Mouse (Mus musculus) kidney, adult 8-10 months (tissue): ENCODE results near the gene Lsm7.

ENCODE experiments used
- DNase-seq, 2 experiments: peaks; one replicate each; pipeline ENCODE4 v3.0.0; 2022

Gene Lsm7

DNA sequence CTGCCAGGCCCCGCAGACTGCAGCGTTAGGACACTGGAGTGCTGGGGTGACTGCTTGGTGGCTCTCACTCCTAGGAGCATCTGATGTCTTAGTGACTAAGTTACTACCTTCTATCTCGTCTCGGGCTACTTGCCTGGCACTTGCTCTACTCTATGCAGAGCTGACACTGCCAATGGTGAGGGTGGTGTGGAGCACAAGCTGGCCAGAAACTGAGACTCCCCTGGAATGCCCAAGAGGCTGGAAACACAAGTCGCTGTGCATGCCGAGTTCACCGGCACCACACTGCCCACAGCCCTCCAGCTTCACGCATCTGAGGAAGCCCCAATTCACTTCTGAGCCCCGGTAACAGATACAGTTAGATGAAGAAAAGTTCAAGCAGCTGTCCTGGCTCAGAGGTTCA is 19.0 kb upstream of the Lsm7 start:
- DNase-seq = no peak

DNA sequence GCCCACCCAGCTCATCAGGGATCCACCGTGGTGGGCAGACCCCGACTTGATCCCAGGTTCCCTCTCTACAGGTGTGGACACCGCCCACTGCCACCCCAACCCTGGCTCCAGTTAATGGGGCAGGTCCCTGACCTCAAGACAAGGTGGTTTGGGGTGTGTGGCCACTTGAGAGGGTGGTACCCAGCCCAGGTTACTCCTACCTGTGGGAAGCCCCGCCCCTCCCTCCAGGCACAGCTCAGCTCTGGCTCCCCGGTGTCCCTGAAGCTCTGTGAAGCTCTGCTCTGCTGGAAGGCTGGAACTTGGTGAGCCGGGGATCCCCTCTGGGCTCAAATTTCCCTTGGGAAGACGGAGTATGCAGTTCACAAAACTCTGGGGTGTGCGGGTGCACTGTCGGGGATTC is 16.6 kb upstream of the Lsm7 start, which contains the start of gene Tmprss9:
Gene Tmprss9, plus strand, starts transcription at position 268 of the 400 bp plus-strand sequence.
- peak; percentile 17 to 25 for DNase-seq

DNA sequence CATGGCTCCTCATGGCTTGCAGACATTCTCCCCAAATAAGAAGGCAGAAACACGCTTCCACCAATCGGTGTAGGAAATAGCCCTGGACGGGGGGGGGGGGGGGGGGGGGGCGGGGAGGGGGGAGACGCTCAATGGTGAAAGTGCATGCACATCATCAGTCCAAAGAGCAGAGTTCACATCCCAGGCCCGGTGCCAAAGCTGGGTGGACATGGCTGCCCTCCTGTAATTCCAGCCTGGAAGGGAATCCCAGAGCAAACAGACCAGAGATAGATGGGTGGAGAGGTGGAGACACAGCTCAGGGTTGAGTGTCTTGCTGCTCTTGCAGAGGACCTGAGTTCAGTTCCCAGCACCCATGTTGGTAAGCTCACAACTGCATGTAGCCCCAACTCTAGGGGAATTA is 16.0 kb upstream of the Lsm7 start:
- DNase-seq = peak; percentile 84 to 90

DNA sequence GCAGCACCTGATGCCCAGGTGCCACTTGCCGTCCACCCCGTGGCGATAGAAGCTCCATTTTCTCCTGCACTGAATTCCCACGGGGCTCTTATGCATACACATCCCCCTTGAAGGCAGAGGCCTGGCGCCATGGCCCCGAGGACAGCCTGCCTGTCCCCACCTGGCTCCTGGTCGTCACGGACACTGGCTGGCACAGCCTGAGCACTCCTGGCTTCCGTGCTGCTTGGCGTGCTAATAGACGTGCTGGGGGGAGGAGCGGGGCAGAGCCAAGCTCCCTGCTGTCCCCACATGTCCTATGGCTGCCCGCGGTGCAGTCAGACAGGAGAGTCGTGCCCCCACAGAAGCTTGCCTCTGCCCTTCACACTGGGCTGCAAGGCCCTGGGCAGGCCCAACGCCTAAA is 9.4 kb upstream of the Lsm7 start:
- no peak for DNase-seq

DNA sequence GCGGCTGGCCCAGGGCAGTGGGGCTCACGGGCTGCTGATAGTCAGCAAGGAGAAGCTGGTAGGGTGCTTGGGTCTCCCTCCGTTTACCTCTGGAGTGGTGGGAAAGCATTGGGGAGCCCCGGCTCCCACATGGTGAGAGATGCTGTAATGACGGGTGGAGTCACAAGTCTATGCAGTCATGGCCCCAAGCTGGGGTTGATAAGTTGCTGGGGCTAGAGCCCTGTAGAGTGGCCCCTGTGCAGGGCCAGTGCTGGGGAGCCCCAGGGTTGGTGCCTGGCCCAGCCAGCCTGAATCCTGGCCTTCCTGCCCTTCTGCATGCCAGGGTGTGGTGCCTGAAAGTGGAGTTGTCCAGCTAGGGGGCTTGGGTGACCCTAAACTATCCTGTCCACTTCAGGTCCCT is 7.3 kb upstream of the Lsm7 start:
- no peak for DNase-seq

DNA sequence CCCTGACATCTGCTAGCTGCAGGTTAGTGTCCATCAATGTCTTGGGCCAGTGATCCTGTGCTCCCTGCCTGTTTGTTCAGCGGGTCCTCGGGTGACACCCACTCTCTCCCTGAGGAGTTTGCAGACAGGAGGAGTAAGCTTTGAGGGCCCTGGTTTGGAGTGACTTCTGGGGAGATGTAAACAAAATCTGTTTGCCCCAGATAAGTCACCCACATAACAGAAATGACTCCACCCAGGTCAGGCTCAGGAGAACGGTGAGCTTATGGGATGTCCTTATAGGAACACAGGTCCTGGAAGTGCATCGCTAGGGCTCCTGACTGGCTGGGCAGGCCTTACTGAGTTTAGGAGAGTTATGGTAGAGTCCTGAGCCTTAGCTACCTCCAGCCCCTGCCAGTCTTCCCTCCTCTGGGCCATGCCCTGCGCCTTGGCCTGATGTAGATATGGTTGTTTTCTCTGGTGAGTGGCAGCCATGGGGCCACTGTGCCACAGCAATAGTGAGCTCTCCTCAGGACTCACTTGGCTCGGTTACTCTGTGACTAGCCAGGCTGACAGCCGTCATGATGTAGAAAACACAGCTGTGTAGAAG is 3.4 kb upstream of the Lsm7 start:
- DNase-seq = no peak

DNA sequence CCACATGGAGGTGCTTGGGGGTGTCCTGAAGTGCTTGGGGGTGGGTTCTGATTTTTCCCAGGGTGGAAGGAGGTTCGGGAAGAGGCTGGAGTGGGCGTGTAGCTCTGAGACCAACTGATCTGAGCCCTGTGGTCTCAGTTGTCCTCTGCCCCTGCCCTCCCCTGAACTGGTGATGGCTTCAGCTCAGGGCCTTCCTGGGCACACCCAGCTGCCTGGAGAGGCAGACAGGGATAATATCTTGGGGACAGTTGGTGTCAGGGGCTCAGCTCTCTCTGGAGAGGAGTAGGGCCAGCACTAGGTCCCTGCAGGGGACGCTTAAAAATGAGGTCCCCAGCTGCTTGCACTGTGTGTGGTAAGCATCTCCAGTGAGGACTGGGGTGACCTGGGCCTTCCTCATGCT is 2.8 kb upstream of the Lsm7 start:
- no peak for DNase-seq

DNA sequence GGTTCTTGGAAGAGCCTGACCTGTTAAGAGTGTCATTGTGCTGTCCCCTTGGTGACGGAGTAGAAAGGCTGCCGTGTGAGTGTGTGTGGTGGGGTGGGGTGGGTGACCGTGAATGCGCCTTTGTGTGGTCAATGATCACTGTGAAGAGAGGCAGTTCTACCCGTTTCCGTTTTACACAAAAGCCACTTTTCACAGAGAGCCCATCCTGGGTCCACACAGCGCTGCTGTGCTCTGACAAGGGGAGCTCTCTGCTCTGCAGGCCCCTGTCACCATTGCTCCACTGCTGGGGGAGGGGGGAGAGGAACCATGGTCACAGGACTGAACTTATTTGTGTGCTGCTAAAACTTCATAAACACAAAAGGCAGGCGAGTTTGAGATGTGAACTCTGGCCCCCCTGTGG is 2.4 kb upstream of the Lsm7 start:
- DNase-seq = no peak

DNA sequence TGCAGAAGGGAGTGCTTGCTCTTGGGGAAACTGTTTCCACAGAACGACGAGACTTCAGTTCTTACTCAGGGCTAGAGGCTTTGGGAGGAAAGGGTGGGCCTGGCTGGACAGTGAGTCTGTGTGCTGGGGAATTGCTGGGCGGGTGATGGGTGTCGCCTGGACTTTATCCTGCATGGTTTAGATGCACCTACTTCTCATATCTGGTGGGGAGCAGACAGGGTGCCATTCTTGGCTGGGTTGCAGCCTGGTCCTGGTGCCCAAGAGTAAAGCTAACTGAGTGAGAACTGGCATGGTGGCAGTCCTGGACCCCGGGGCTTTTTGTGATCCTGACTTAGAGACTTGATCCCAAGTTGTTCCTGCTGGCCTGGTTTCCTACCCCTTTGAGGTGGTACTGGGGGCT is 1.9 kb upstream of the Lsm7 start:
- no peak for DNase-seq

DNA sequence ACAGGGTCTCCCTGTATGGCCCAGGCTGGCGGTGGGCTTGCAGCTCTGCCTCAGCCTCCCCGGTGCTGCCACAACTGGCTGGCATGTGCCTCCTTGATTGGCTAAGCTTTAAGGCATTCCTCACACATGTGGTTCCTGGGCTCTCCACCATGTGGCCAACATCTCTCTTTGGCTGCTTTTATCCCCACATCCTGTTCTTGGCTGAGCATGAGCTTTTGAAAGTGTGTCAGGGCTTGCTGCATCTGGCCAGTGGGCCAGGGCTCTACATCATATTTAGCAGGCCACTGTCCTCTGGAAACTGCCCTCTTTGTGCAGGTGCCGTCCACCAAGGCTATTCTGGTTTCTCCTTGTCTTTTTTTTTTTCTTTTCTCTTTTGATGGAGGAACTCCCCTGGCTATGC is 1.3 kb upstream of the Lsm7 start:
- DNase-seq = no peak

DNA sequence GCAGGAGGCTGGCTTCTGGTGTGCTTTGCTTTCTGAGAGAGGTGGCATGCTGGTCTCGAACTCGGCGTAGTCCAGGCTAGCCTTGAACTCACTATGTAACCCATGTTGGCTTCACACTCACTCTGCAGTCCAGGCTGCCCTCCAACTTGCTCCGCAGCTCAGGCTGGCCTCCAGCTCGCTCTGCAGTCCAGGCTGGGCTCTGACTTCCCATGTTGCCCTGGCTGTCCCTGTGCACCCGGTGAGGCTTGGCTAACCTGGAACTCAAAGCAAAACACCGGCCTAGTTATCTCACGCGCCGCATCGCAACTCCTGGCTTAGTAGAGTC is 702 bp upstream of the Lsm7 start:
- no peak for DNase-seq

DNA sequence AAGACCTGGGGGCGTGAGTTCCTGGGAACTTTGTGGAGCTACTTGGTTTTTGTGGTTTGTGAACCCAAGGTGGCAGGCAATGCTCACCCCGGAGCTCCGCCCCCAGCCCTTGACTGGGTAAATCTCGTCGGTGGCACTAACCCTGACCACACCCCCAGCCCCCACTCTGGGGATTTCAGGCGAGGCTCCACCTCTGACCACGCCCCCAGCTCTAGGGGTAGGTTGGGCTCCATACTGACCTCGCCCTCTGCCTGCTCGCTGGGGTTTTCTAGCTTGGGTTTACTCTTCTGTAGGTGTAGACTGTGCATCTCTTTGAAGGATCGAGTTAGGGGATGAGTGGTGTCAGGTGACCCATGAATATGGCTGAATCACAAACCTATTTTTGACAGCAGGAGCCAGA is 6.4 kb downstream of the Lsm7 start:
- peak; percentile 49 to 58 for DNase-seq

DNA sequence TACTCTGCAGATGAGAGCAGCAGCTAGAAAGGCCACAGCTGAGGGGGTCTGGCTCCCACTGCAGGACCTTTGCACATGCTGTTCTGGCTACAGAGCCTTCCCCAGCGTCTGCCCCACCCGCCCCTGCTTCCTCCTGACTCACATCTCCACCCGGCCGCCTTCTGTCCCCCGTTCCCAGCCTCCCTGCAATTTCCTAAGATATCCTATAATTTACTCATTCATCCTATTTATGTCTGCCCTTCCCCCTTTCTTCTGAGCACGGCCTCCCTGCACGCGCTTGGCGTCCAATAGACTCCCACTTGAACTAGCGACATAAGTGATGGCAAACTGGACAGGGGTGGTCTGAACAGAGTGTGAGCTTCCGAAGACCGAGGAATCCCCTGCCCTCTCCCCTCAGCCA is 9.3 kb downstream of the Lsm7 start:
- no peak for DNase-seq

DNA sequence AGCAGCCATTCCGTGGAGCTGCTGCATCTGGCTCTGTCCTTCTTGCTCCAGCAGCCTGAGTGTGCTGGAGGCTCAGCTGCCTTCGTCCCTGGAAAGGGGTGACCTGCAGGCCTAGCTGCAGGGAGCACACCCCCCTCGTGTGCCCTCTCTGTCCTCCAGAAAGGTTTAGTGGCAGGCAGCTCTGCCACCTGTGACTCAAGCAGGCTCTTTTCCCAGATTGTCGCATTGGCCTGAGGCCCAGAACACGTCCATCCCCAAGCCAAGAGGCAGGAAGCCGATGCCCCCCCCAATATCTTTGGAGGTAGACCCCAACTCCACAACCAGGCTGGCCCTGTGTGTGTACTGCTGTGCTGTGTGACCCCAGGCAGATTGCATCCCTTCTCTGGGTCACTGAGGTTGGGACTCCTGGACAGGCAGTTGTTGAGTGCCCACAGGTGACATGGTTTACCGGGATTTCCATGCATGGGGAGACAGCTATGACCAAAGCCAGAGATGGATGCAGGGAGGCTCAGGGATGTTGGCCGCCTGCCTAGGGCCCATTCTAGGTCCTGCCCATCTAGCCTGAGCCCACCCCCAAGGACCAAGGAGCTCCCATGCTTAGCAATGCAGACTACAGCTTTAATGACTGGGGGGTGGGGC is 9.8 kb downstream of the Lsm7 start:
- DNase-seq = no peak

DNA sequence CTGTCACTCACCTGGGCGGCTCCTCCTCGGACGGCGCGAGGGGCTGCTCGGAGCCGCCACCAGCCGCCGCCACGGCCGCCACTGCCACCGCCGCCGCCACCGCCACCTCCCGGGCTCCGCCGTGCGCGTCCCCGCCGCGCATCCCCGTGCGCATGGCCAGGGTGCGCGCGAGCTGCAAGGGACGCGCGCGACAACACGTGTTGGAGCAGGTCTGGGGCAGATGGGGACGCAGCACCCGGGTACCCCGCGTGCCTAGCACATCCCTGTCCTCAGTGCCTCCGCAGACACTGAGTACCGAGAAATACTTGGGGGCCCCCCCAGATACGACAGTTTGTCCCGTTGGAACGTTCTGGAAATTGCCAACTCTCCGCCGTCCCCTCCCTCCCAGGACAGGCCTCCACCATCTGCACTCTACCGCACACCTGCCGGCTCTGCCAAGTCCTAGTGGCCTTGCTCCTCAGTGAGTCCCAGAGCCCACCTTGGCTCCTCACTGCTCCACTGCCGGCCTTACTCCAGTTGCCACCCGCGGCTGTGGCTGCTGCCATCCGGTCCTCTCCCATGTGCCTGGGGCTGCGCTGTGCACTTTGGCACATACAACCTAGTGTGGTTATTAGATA is 11.0 kb downstream of the Lsm7 start, which contains the start of gene Lingo3:
Gene Lingo3, minus strand, starts transcription at position 109 of the 617 bp plus-strand sequence.
- no peak for DNase-seq

DNA sequence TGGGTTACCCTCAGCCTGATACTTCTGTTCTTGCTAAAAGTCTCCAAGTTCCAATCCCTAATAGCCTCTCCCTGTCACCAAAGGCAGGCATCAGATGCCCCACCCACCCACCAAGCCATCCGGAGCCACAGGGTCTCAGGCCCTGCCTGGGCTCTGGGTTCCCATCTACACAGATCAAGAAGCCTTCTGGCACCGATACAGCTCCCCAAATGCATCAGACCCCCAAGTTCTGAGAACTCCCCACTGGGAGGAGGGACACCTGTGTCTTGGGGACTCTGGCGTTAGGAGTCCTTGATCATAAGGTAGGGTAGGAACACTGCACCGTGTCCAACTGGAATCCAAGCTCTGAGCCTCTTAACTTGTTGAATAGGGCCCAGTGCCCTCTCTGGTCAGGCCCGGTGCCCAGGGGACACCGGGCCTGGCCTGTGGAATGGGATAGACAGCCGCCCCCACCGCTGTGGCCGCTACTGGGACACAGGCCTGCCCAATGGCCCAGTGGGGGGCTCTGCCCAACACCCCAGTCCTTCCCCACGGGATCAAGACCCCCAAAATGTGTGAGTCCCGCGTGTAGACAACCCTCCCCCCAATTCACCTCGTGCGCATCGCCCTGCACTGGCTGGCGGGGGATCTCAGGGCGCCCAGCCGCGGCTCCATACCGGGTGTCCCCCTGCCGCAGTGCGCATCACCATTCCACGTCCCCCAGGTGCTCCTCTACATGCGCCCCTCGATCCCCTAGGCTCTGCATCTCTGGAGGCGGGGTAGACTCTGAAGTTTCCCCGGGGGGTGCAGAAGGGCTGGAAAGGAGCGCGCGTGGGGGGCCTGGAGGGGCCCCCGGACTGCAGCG is 11.7 kb downstream of the Lsm7 start:
- no peak for DNase-seq

DNA sequence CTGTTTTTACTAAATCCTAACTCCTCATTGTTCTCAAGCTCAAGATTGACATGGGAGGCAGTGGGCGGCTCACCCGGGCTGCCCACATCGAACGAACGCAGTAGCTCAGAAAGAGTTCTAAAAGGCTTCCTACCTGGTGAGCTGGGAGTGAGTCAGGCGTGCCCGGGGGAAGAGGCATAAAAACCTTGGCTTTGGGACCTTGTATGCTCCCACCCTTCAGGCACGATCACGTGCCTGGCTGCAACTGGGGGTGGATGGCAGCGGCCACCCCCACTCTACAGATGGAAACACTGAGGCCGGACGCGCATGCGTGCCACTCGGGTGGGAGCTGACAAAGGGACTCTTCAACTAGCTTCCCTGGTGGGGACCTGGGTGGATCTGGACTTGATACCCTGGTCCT is 12.7 kb downstream of the Lsm7 start:
- no peak for DNase-seq

DNA sequence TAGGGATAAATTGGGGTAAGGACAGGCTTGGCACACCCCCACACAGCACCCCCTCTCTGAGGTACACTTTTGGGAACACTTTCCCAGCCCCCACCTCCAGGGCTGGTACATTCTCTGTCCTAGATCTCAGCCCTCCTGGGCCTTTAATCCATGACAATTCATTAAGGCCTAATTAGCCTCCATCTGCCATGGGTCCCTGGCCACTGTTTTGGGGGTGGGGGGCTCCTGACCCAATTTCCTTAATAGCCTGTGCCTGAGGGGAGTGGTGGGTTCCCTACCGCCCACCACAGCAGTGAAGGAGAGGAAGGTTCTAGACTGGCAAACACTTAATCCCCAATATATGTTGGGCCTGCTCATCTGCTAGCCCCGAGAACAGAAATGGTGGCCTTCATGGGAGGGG is 13.3 kb downstream of the Lsm7 start:
- DNase-seq = no peak

DNA sequence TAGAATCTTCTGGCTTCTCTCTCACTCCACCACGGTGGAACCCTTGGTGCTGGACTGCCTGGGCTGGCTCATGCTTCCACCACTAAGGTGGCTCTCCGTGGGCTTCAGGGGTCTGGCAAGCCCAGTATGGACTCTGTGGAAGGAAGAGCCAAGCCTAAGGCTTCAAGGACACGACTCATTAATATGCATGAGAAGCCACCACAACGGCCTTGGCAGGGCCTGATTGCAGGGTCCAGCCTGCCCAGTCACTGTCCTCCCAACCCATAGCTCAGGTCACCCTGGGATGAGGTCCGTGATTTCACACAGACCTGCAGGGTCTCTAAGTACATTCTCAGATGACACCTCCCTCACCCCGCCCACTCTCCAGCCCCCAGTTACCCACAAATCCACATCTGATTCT is 15.2 kb downstream of the Lsm7 start:
- no peak for DNase-seq

DNA sequence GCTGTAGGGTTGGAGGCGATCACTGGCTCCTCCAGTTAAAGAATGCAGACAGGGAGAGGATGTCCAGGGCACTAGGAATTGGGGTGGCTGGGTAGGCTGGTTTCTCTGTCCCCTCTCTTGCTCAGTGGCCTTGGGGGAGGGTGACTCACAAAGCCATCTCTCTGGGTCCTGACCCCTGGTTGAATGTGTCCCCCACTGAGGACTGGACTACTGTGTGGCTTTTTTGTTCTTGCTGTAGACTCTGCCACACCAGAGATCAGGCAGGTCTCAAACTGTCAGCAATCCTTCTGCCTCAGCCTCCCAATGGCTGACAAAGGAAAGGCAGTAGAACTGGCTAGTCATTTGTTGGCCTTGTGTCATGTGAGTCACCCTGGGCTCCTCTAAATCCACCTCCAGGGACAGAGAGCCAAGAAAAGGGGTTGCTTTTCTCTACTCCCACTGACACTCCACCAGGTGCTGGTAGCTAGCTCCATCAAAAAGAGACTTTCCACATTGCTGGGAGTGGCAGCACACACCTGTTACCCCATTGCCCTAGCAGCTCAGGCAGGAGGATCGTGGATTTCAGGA is 16.6 kb downstream of the Lsm7 start:
- DNase-seq = no peak

DNA sequence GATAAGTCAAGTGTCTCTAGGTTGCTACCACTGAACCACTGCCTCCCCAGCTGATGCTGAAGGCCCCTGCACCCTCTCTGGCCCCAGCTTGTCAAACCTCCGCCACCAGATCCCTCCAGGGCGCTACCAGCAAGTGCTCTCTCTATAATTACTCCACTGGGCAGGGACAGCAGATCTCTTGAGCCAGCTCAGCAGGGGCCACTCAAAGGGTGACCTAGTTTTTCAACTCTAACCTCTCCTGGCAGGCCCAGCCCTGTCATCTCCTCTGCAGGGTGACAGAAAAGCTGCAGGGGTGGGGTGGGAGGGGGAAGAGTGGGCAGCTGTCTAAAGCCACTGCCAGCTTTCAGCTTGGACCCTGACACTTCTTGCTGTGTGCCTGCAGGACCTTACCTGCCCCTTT is 17.2 kb downstream of the Lsm7 start:
- no peak for DNase-seq

DNA sequence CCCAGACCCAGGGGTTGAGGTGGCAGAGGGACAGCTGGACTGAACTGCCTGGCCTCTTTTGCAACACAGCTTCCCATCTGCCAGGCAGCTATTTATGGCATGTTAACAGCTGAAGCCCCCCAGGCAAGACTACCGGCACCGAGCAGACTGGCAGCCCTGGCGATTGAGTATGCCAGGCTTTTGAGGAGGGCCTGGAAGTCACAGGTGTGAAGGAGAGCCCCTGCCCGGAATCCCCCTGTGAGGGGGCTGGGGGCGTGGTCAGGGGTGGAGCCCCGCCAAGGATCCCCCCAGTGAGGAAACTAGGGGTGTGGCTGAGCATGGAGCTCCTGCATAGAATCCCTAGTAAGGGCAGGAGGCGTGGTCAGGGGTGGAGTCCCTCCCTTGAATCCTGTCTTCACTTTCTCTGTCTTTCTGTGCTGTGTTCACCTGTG is 18.0 kb downstream of the Lsm7 start:
- no peak for DNase-seq

DNA sequence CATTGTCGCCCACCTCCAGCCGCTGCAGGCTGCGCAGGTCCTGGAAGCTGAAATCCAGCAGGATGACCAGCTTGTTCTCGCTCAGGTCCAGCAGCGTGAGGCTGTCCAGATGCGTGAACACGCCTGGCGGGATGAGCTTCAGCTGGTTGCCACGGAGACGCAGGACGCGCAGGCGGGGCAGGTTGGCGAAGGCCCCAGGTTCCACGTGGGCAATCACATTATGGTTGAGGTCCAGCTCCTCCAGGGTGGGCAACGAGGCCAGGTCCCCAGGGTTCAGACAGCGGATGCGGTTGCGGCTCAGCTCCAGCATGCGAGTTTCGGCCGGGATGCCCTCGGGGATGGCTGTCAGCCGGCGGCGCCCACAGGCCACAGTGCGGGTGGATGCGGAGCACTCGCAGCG is 19.4 kb downstream of the Lsm7 start:
- no peak for DNase-seq

DNA sequence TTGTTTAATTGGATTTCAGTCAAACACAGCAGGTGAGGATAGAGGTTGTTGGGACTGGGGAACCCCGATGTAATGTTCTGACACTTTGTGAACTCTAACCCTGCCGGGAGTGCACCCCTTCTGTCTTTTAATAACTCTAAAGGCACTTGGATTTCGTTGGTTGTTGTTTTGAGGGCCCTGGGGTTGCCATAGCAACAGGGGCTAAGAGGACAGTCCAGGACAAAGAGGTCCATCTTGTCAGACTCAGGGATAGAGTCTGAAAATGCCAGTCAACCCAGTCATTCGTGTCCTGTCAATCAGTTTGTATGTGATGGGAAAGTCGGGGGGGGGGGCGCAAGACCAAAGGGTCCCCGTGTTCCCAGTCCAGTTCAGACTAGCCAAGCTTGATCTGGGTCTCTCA is 22.2 kb downstream of the Lsm7 start:
- no peak for DNase-seq
